Mouse (Mus musculus): ENCODE data around the gene Zcchc13.
"Not testable (repeated sequence)": the region's sequence is repeated elsewhere in the genome, so short reads cannot be mapped to it uniquely, and the experiment has no call there.

Gene Zcchc13

DNA sequence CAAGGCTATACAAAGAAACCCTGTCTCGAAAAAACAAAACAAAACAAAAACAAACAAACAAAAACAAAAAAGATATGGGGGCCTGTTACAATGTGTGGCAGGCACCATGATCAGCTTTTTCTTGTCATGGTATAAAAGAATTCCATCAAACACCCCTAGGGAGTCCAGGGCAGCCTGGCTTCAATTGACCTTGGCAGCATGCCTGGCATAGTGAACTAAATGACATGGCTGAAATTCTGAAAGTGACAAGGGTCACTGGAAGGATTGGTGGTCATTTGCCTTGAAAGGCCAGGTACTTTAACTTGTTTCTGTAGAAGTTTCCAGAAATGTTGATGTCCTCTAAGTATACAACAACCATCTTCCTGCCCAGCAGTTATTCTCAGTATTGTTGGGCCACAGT is 13.9 kb downstream of the Zcchc13 start:
- DNase-seq (ENCODE audit: low spot score), result no peak

DNA sequence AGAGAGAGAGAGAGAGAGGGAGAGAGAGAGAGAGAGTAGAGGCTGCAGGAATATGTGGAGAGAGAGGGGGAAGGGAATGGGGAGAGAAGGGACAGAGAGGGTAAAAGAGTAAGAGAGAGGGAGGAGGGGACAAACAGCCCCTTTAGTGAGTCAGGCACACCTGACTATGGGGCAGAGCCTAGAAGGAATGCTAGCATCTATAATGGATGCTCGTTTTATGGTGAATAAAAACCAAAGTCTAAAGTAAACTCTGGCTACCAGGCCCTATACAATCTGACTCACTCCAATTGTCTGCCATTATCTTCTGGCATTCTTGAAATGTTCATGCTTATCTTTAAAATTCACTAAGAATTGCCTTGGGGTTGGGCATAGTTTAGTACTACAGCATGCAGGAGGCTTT is 21.7 kb downstream of the Zcchc13 start:
- no peak for DNase-seq (ENCODE audit: low spot score)

DNA sequence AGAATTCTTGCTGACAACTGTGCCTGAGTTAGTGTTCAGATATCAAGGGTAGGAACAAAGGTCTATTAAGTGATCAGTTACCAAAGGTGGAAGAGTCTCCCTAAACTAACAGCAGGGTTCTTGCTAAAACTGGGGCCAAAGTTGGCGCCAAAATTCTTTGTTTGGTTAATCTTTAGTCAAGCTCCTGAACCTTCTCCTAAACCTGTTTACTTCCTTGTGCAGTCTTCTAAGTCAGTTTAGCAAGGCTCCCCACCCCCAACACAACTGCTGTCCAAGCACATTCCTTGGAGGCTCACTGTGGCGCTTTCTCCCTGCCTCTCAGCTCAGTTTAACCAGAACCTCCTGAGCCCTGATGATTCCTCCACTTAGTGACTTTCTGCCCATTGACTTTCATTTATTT is 22.6 kb downstream of the Zcchc13 start:
- DNase-seq (ENCODE audit: low spot score), result no peak

DNA sequence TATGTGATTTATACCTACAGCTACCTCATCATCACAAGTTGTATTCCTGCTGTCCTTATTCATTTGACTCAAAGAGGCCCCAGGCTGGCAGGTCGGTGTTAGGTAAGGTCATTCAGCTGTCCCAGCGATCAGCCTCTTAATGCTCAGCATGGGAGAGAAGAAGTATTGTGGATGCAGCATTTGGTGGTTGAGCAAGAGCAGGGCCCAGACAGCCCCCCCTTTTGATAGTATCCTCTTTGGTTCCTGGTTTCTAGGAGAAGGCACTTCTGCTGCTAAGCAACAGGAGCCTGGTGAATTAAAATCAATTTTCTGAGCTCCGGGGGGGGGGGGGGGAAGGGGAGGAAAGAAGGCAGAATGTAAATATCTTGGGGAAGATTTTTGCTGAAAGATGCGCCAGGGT is 28.6 kb downstream of the Zcchc13 start:
- DNase-seq (ENCODE audit: low spot score), result no peak

DNA sequence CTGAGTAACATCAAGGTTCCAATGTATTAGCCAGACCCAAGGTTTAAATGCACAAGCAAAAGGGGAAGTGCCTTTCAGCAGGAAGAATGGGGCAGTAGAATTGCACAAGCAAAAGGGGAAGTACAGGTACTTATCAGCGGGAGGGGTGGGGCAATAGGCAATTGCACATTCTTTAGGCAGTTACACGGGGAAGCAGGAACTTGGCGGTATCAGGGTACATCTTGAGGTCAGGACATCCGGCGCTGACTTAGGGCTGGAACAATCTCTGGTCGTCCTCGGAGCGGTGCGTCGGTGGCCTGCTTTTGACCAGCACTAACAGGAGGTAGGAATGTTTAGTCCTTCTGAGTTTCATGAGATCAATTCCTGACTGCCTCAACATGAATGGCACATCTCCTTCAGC is 34.1 kb downstream of the Zcchc13 start:
- not testable (repeated sequence) for DNase-seq (ENCODE audit: low spot score)

DNA sequence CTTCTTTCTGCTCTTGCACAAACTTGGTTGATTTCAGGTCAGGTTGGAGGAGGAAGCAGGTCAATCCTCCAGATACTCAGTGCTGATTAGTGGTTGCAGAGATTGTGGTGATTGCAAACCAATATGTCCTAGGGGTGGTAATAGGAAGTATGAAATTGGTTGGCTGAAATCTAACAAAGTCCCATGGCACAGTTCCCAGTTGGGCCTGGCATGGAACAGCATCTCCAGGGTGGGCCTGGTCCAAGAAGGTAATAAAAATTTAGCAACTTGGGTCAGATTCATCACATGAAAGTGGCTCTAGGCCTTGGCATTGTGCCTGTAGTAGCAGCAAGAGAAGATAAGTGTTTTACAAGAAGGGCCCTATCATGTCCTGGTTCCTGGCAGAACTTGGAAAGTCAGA is 39.9 kb downstream of the Zcchc13 start:
- DNase-seq (ENCODE audit: low spot score), result no peak

DNA sequence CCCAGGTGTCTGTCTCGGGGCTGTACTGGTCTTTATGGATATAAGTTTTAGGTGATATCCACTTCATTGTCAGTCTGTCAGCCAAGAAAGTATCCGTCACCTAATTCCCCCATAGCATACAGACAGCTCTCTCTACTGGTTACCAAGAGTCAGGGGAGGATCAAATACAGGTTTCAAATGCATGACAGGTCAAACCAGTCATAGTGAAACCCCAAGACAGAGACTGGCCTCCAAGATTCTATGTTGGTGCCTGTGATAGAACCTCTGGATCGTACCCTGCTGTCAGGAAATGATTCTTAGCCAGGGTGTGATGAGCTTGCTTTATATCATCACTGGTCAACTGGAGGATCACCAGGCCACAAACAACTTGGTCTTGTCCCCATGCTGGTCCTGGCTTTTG is 43.4 kb downstream of the Zcchc13 start:
- DNase-seq (ENCODE audit: low spot score), result no peak

DNA sequence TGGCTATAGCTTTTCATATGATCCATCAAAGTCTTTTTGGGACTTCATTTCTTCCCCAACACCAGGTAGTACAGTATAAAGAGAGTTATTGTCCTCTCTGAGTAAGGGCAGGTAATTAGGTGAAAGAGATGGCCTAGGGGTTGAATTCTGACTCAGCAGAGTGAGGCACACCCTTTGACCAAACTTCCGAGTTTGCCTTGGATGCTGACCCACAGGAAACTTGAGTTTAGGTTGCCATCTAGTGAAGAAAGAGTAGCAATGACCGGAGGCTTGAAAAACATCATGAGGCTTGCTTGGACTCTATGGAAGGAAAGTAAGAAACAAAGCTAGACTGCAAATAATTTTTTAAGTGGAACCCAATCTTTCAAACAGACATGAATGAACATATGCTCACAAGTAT is 44.3 kb downstream of the Zcchc13 start:
- DNase-seq (ENCODE audit: low spot score), result no peak
